In the genomic region with DNA sequence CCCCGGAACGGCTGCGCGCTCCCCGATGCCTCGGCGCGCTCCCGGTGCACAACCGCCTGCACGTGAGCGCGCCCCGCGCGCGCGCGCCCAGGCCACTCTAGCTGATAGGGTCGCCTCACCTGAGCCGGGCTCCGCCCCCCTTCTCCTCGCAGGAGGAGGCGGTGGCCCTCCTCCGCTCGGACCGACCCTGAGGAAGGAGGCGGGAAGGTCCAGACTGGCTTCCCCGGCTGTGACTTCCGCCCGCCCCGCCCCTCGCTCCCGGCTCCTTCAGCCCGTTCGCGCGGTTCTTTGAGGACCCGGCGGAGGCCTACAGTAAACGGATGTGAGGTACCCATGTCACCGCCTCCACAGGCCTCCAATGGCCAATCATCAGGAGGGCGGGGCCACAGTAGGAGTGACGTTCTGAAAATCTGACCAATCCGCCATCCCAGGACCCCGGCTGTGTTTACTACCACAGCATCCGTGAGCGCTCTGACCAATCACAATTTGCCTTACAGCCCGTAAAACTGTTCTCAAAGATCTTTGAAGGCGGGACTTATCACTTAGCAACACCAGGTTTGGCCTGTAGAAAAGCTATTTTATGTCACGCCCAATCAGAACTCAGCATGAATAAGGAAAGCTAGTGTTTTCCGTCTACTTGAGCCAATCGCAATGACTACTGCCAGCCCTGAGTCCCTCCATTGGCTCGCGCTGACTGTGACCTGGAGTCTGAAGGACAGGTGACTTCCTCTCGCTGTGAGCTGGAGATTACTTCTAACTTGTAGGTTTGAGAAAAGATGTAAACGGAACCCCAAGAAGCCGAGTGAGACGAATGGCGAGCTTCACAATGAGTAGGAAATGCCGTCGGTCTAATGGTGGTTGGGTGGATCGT, we compare ENCODE assay signal across 7 mouse cellular contexts. TPM values are rescaled to one million over a fixed set of nuclear protein-coding genes. Genes with fewer than 3 reads are reported as not detected.
DNase-seq lines count a peak whose midpoint lies in the region; ATAC-seq lines count a peak whose summit lies in the region.

Gene Zbtb5 (minus strand): TSS at position 308 of the 871 bp plus-strand sequence.

- H3K36me3 ChIP-seq in intestine, embryonic 15.5 days = no peaks in the 10 kb centered on the region
- 0 out of 2 replicates have a peak, but pooled peaks cover under 1% of the 10 kb centered on the region for H3K36me3 ChIP-seq in midbrain, embryonic 10.5 days

- peak within 1 kb of the TSS; percentile 57 for H3K4me3 ChIP-seq in intestine, embryonic 15.5 days (replicated peaks)
- peak within 1 kb of the TSS; percentile 87 for H3K4me3 ChIP-seq in midbrain, embryonic 10.5 days

- intact Hi-C loops in gastrocnemius, postnatal 36 days (cut with DNase I) = loop anchor here (2.0 to 10.0 kb wide), 3 partner anchors 38 to 962 kb away; no protein-coding TSS in a partner anchor
- intact Hi-C loops in left cerebral cortex, postnatal 25 days (cut with DNase I) = loop anchor here (2.0 to 10.0 kb wide), 3 partner anchors 40 to 1122 kb away; partner anchors contain the start of genes Ncbp1, Slc25a51 and Tstd2

- ATAC-seq in intestine, embryonic 15.5 days = peak; percentile 98

- peak within 1 kb of the TSS; percentile 89 for H3K27ac ChIP-seq in intestine, embryonic 15.5 days
- H3K27ac ChIP-seq in midbrain, embryonic 10.5 days (replicated peaks) = peak within 1 kb of the TSS; percentile 95

- H3K4me1 ChIP-seq in intestine, embryonic 15.5 days (replicated peaks) = peaks cover 19% of the 10 kb centered on the region
- peaks cover 26% of the 10 kb centered on the region for H3K4me1 ChIP-seq in midbrain, embryonic 10.5 days

- H3K9ac ChIP-seq in intestine, embryonic 15.5 days = peak within 1 kb of the TSS; percentile 66

- under 1% methylated on average over 63 of the region's 63 CpGs for WGBS in intestine, embryonic 15.5 days
- WGBS in midbrain, embryonic 10.5 days = under 1% methylated on average over 63 of the region's 63 CpGs

- no peaks in the 10 kb centered on the region for H3K9me3 ChIP-seq in intestine, embryonic 15.5 days
- no peaks in the 10 kb centered on the region for H3K9me3 ChIP-seq in midbrain, embryonic 10.5 days (replicated peaks)

- H3K4me2 ChIP-seq in intestine, embryonic 15.5 days (replicated peaks) = peak within 1 kb of the TSS; percentile 66

- H3K27me3 ChIP-seq in intestine, embryonic 15.5 days (replicated peaks) = no peaks in the 10 kb centered on the region
- H3K27me3 ChIP-seq in midbrain, embryonic 10.5 days (ENCODE audit: low read depth, poor library complexity, severe bottlenecking) = no peaks in the 10 kb centered on the region

- DNase-seq in adrenal gland, adult 2 months = peak; percentile 100
- DNase-seq in embryo, embryonic 11.5 days (ENCODE audit: low read depth, low spot score) = peak; percentile 99
- DNase-seq in gastrocnemius, postnatal 36 days = peak; percentile 97 to 99
- DNase-seq in left cerebral cortex, postnatal 25 days (ENCODE audit: low spot score in 2 of 2) = peak; percentile 100
- DNase-seq in midbrain, embryonic 10.5 days (ENCODE audit: low spot score) = peak; percentile 100
- peak; percentile 94 for DNase-seq in right cerebral cortex, postnatal 4 days

RNA-seq across cellular contexts. Expression of gene Zbtb5, which starts in this region (rescaled TPM):
- total RNA-seq in adrenal gland, adult 2 months (2021) = 10 to 100 TPM in 1 of 2 experiments, 1 to 10 TPM in 1; 8.9 to 12.0 TPM
- 13.1 and 21.3 TPM in 2 replicates for polyA plus RNA-seq in adrenal gland, adult 2 months (2012; rRNA removed)
- total RNA-seq in gastrocnemius, postnatal 36 days (2021) = 1 to 10 TPM; 2.8 to 3.0 TPM
- 15.8 and 16.5 TPM in 2 replicates for polyA plus RNA-seq in intestine, embryonic 15.5 days (2015; fragmentation: Nextera tagmentation; extraction: Ambion mirVana)
- 1 to 10 TPM; 8.2 to 9.5 TPM for total RNA-seq in left cerebral cortex, postnatal 25 days (2021)
- polyA plus RNA-seq in midbrain, embryonic 10.5 days (2016; fragmentation: Nextera tagmentation; extraction: Ambion mirVana) = 34.5 and 39.4 TPM in 2 replicates

Comparison
In these comparisons a context has a peak if more than half of its experiments do, and no peak if none do; other contexts are left out.
1. Peak in every context shown above with its lines: DNase-seq, ATAC-seq, H3K4me3 ChIP-seq and H3K27ac ChIP-seq.